Mouse (Mus musculus) spleen, adult 18-20 months (tissue): ENCODE results near the gene Zfand3.

Source experiments
- DNase-seq, 2 experiments: peaks; one replicate each; pipeline ENCODE4 v3.0.0; 2022; ENCODE audit warnings: mixed read lengths in 2 of 2

Zfand3 gene

GRCm38 (mm10) chr17:30111556-30111955 is 107.0 kb downstream of the Zfand3 start:
- DNase-seq: no peak

DNA sequence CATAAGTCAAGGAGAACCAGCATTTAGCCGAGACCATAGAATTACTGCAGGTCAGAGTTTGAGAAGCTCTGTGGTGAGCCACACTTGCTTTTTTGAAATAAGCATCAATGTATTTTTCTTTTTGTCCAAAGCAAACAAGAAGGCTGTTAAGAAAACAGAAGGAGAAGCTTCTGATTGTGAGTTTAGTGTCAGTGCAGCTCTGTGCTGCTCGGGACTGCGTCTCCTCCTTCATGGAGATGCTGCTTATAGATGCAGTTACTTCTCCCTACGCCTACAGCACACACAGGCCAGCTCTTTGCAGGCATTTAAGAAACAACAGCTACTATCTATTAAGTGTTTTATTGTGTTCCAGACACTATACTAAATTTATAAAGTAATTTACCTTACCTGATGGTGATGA is 107.5 kb downstream of the Zfand3 start:
- no peak for DNase-seq

GRCm38 (mm10) chr17:30112555-30113305 is 108.2 kb downstream of the Zfand3 start:
- no peak for DNase-seq

GRCm38 (mm10) chr17:30114761-30115160 is 110.2 kb downstream of the Zfand3 start:
- peak in 1 of 2 experiments; percentile 49 for DNase-seq

- no peak for DNase-seq
These were observed 111.7 kb downstream of the Zfand3 start for GRCm38 (mm10) chr17:30116226-30116625.

DNA sequence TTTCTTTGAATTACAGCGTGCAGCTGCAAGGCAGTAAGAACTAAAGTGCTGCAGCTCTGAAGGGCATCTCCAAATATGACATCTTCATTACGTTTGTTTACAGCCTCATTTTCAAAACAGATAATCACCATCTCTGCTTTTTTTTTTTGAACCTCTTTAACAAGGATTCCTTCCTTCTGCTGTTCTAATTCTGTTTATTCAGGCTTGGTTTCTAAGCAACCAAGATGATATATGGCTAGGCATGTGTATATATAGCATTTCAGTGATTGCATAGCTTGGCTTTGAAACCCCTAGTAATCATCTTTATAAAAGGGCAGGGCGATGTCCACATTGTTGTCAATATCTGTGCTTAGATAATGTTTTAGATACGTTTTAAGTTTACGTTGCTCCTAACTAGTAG is 113.5 kb downstream of the Zfand3 start:
- DNase-seq: no peak

GRCm38 (mm10) chr17:30122278-30122677 is 117.7 kb downstream of the Zfand3 start:
- no peak for DNase-seq

DNA sequence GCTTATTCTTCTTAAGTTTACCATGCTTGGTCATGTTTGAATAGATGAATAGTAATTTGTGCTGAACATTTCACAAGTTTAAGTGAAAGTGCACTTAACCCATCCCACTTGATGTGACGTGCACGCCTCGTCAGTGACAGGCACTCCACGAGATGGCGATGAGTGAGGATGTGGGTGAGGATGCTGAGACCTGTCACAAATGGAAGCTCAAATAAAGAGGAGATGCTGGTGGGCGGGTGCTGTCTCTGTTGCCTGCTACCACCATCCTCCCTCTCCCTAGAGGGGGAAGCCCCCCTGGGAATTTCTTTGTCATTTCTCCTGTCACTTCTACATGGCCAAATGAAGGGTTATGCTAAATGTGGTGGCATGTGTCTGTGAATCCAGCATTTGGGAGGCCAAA is 123.9 kb downstream of the Zfand3 start:
- DNase-seq: no peak

- no peak for DNase-seq
These were observed 124.7 kb downstream of the Zfand3 start for GRCm38 (mm10) chr17:30129220-30129619.

DNA sequence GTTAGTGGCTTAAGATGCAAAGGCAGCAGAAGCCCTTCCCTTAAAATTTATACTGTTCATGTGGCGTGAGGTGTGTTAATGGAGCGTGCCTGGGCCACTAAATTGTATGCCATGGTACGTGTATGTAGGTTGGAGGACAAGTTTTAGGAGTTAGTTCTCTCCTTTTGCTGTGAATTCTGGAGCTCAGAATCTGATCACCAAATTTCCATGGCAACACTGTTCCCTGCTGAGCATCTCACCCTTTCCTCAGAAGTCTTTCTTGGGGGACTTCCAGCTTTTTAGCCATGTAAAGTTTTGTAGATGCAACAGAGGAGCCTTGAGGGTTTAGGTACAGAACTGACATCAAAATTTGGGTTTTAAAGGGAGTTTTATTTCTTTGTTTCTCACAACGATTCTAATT is 125.8 kb downstream of the Zfand3 start:
- no peak for DNase-seq

GRCm38 (mm10) chr17:30133641-30134040 is 129.1 kb downstream of the Zfand3 start:
- DNase-seq: no peak

- DNase-seq: no peak
These were observed 130.6 kb downstream of the Zfand3 start for GRCm38 (mm10) chr17:30134955-30135735.

GRCm38 (mm10) chr17:30135890-30136289 is 131.4 kb downstream of the Zfand3 start:
- DNase-seq: no peak

DNA sequence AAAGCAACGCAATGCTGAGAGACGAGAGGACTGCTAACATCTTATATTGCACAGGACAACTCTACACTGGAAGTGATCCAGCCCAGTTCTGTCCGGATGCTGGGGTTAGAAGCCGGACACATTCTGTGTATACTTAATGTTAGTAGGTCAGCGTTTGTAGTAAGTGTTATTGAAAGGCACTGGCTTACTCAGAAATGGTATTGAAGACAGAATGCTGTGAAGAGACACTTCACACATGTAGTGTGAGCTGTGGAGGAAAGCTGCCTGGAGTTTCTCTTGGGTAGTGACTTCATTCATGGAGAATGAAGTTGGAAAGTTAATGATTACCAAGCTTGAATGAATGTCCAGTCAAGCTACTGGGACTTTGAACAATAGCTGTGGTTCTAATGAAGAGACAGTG is 132.2 kb downstream of the Zfand3 start:
- no peak for DNase-seq

DNA sequence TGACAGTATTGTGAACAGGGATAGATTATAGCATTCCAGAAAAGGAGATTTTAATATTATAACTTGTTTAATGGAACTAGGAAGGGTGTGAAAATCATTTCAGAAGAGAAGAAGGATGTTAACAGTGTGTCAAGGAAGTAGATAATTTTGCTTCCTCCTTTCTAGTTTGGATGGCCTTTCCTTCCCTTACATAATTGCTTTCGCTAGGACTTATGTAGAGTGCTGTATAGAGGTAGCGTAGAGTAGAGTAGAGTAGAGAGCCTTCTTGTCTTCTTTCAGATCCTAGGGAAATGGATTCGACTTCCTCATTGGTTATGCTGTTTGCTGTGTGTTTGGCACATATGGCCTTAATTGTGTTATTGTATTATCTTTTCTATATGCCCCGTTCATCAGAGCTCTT is 132.6 kb downstream of the Zfand3 start:
- no peak for DNase-seq

GRCm38 (mm10) chr17:30144114-30144513 is 139.6 kb downstream of the Zfand3 start:
- no peak for DNase-seq

DNA sequence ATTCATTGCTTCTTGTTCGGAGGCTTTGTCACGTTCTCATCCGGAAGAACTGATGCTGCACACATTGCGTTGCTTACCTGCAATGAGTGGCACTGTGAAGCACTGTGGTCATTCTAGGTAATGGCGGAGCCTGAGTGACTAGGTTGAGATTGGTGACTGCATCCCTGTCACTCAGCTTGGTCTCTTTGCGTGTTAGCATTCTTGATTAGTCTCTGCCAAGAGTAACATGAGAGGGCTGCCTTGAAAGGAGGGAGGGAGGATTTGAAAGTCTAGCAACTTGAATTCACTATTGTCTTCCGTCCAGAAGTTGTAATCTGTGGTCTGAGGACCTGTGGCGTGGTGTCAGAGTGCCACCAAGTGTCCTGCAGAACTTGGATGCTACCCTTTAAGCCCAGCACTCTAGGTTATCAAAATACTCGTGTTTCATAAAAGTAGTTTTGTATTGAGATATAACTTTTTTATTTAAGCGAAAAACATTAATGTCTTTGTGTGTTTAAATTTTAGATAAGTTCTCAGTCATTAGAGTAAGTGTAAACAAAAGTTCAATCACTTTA is 141.1 kb downstream of the Zfand3 start:
- DNase-seq: no peak

- no peak for DNase-seq
These were observed 142.0 kb downstream of the Zfand3 start for GRCm38 (mm10) chr17:30146555-30146954.

DNA sequence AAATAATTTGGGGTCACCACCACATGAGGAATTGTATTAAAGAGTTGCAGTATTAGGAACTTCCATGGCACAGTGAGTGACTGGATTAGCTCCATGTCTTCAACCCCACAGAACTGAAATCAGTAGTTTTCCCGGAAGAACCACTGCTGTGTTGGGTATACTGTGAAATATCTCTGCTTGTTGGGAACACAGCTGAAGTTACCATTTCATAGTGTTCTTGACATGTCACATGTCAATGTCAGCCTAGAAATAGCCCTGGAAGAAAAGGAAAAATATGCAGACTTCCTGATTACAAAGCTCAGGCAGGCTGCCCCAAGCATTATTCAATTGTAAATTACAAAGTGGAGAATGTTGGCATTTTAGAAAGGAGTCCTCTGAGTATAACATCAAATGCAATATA is 143.4 kb downstream of the Zfand3 start:
- DNase-seq: no peak

DNA sequence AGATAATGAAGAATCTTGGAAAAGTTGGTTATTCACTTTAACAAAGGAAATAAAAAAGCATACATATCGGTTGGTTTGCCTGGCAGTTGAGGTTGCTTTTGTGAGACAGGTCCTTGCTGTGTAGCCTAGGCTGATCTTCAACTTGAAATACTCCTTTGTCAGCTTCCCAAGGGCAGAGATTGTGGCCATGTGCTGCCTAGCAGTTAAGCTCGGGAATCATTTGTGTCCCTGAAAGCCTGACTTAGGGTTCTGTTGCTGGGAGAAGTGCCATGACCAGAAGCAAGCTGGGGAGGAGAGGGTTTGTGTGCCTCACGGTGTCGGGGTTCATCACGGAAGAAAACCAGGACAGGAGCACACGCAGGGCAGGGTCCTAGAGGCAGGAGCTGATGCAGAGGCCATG is 143.8 kb downstream of the Zfand3 start:
- DNase-seq: no peak

DNA sequence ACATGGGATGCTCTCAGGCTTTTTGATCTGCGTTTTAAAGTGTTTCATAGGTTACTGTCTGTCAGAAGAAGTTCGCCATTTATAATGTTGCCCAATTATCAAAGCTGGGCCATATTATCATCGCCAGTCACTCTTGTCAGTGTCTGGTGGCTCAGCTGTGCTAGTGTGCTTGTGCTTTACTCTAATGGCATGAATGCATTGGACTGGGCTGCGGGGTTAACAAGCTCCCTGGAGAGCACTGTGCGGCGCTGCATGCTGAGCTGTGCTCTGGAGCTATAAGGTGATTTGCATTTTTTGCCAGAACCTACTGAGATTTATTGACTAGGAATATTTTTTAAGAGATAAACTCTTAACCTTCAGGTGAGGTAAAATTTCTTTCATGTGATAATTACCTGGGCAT is 145.4 kb downstream of the Zfand3 start:
- DNase-seq: no peak

- no peak for DNase-seq
These were observed 149.6 kb downstream of the Zfand3 start for GRCm38 (mm10) chr17:30154144-30154543.

GRCm38 (mm10) chr17:30154861-30155260 is 150.3 kb downstream of the Zfand3 start:
- no peak for DNase-seq

GRCm38 (mm10) chr17:30155411-30155925 is 150.9 kb downstream of the Zfand3 start:
- DNase-seq: no peak
